Mouse (Mus musculus) heart, embryonic 14.5 days (tissue): ENCODE data around the gene Kcmf1. TPM values are rescaled to one million over a fixed set of nuclear protein-coding genes. Genes with fewer than 3 reads are reported as not detected.

ENCODE experiments used
- ATAC-seq: fragments of 200-750 bp; cut with Nextera tagmentation; 2 replicates; pipeline ENCODE4 v1.8.0; 2017; ENCODE audit warnings: low read depth, moderate TSS enrichment; ENCODE audit not compliant: insufficient number of reproducible peaks, insufficient read depth, low FRiP score
- H3K27ac ChIP-seq, 2 experiments: fragments of 200-500 bp in 1 of 2; fragments of 300-500 bp in 1 of 2; sonication (generic) in 1 of 2; replicated peaks in 1 of 2; 2 replicates each; pipeline ENCODE4 v1.5.1; 2012 to 2014; ENCODE audit warnings: low read depth in 2 of 2, low read length in 2 of 2, control low read depth in 1 of 2, mild to moderate bottlenecking in 1 of 2, mixed read lengths in 1 of 2; ENCODE audit not compliant: control insufficient read depth in 1 of 2, insufficient read depth in 1 of 2
- H3K27me3 ChIP-seq: fragments of 300-500 bp; sonication (generic); 2 replicates; pipeline ENCODE4 v1.6.1; 2014; ENCODE audit warnings: mild to moderate bottlenecking, low read length, control low read depth; ENCODE audit not compliant: control insufficient read depth, insufficient read depth
- H3K36me3 ChIP-seq: fragments of 300-500 bp; sonication (generic); 2 replicates; pipeline ENCODE4 v1.6.1; 2014; ENCODE audit warnings: mild to moderate bottlenecking, control low read depth, low read length, mixed read lengths; ENCODE audit not compliant: control insufficient read depth, insufficient read depth
- H3K4me1 ChIP-seq, 2 experiments: fragments of 200-500 bp in 1 of 2; fragments of 300-500 bp in 1 of 2; sonication (generic) in 1 of 2; 2 replicates each; pipeline ENCODE4 v1.6.1; 2012 to 2014; ENCODE audit warnings: low read length in 2 of 2, control low read depth in 1 of 2, mixed read lengths in 1 of 2; ENCODE audit not compliant: control insufficient read depth in 2 of 2, insufficient read depth in 2 of 2
- H3K4me2 ChIP-seq: fragments of 300-500 bp; sonication (generic); 2 replicates; pipeline ENCODE4 v1.6.1; 2014; ENCODE audit warnings: mild to moderate bottlenecking, low read length
- H3K4me3 ChIP-seq, 2 experiments: fragments of 200-500 bp in 1 of 2; fragments of 300-500 bp in 1 of 2; sonication (generic) in 1 of 2; 2 replicates each; pipeline ENCODE4 v1.5.1; 2012 to 2014; ENCODE audit warnings: low read length in 2 of 2, mild to moderate bottlenecking in 2 of 2, control low read depth in 1 of 2, low read depth in 1 of 2, moderate library complexity in 1 of 2; ENCODE audit not compliant: control insufficient read depth in 1 of 2, insufficient read depth in 1 of 2
- H3K9ac ChIP-seq: fragments of 300-500 bp; sonication (generic); 2 replicates; pipeline ENCODE4 v1.6.1; 2014; ENCODE audit warnings: mild to moderate bottlenecking, low read length
- H3K9me3 ChIP-seq: fragments of 300-500 bp; sonication (generic); 2 replicates; pipeline ENCODE4 v1.6.1; 2016; ENCODE audit warnings: low read length, control low read depth; ENCODE audit not compliant: control insufficient read depth
- WGBS: fragments of 180-500 bp; shearing (Covaris S2); extraction: QIAGEN DNeasy Blood & Tissue Kit; methylation state at CpG from one replicate; pipeline ENCODE4 v1.1.7; 2014; 5-methylcytosine and 5-hydroxymethylcytosine counted together
- polyA plus RNA-seq: library from polyadenylated mRNA; unstranded; fragments of >200 nt; fragmentation: Nextera tagmentation; extraction: Ambion mirVana; gene quantifications from 2 replicates; pipeline ENCODE4 v1.2.1, GENCODE M21; 2014

Gene Kcmf1
- polyA plus RNA-seq, 1 experiment from 2014 or later = 62.5 TPM

DNA sequence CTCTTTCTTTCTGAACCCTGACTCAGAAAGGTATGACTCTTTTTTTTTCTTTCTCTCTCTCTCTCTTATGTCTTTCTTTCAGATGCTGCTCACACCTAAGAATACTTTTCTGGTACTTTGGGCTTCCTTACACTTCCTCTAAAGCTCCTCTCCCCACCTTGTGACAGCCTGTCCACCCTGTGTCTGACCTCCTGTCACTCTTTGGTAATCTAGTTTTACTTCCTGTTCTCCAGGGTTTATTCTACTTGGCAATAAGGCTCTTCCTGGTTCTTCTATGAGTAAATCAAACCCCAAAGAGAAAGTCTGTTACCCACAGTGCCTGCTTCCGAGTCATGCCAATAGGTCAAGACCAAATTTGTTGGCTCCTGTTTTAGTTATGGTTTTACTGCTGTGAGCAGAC is 33.2 kb upstream of the Kcmf1 start:
- Histone ChIP-seq H3K9me3 (no peaks in the 10 kb centered on the region), H3K4me2 (no peak overlapping the region), H3K36me3 (no peaks in the 10 kb centered on the region), H3K4me1 (no peaks in the 10 kb centered on the region), H3K27me3 (no peaks in the 10 kb centered on the region), H3K9ac (no peak overlapping the region), H3K4me3 (no peak overlapping the region), H3K27ac (no peak overlapping the region)
- no peak for ATAC-seq
- 88% methylated on average over 1 of the region's 1 CpGs for WGBS

- no peaks in the 10 kb centered on the region for H3K27me3 ChIP-seq
- peaks cover 7% of the 10 kb centered on the region in 2 experiments for H3K4me1 ChIP-seq
- ATAC-seq = no peak
- no peaks in the 10 kb centered on the region for H3K9me3 ChIP-seq
- no peak overlapping the region for H3K27ac ChIP-seq
- no peaks in the 10 kb centered on the region for H3K36me3 ChIP-seq
- H3K4me3 ChIP-seq = no peak overlapping the region
- no peak overlapping the region for H3K4me2 ChIP-seq
- H3K9ac ChIP-seq = no peak overlapping the region
- WGBS = 67% methylated on average over 3 of the region's 3 CpGs
These were observed 31.8 kb upstream of the Kcmf1 start for GRCm38 (mm10) chr6:72931533-72931932.

DNA sequence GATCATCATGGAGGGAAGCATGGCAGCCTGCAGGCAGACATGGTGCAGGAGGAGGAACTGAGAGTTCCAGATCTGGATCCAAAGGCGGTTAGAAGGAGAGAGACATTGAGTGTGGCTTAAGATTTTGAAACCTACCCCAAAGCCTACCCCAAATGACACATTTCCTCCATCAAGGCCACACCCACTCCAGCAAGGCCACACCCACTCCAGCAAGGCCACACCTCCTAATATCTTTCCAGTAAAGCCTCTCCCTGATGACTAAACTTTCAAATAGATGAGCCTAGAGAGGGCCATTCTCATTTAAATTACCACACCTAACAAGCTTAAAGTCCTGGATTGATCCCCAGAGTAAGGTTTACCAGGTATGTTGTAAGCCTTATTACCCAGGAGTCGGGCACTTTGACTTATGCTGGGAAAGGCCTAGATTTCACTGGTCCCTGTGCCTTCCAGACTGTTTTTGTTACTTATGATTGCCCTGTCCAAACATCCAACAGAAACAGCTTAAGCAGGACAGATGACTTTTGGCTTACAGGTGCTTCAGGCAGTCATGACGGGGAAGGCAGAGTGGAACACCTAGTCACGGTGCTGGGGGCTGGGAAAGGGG is 30.1 kb upstream of the Kcmf1 start:
- Histone ChIP-seq H3K36me3 (no peaks in the 10 kb centered on the region), H3K9ac (no peak overlapping the region), H3K9me3 (no peaks in the 10 kb centered on the region), H3K27ac (no peak overlapping the region), H3K27me3 (no peaks in the 10 kb centered on the region), H3K4me1 (peaks cover 8 to 9% of the 10 kb centered on the region in 2 experiments), H3K4me2 (no peak overlapping the region), H3K4me3 (no peak overlapping the region)
- WGBS = 82% methylated on average over 4 of the region's 4 CpGs
- no peak for ATAC-seq

- Histone ChIP-seq H3K27me3 (no peaks in the 10 kb centered on the region), H3K4me1 (peaks cover 8 to 9% of the 10 kb centered on the region in 2 experiments), H3K36me3 (no peaks in the 10 kb centered on the region), H3K9me3 (no peaks in the 10 kb centered on the region), H3K4me2 (peak overlapping the region; percentile 37), H3K27ac (peak overlapping the region; percentile 68 to 81), H3K4me3 (no peak overlapping the region), H3K9ac (no peak overlapping the region)
- peak; percentile 81 for ATAC-seq
- 11% methylated on average over 9 of the region's 9 CpGs for WGBS
These were observed 27.1 kb upstream of the Kcmf1 start for GRCm38 (mm10) chr6:72926755-72927482.

GRCm38 (mm10) chr6:72926031-72926430 is 26.3 kb upstream of the Kcmf1 start:
- no peak overlapping the region for H3K9ac ChIP-seq
- no peak overlapping the region for H3K4me2 ChIP-seq
- H3K36me3 ChIP-seq = no peaks in the 10 kb centered on the region
- no peaks in the 10 kb centered on the region for H3K9me3 ChIP-seq
- H3K4me1 ChIP-seq = peaks cover 8 to 9% of the 10 kb centered on the region in 2 experiments
- H3K27me3 ChIP-seq = no peaks in the 10 kb centered on the region
- 83% methylated on average over 4 of the region's 4 CpGs for WGBS
- ATAC-seq = no peak
- H3K27ac ChIP-seq = peak overlapping the region in 1 of 2 experiments; percentile 81; a peak in 2 of 4 replicates
- no peak overlapping the region for H3K4me3 ChIP-seq

GRCm38 (mm10) chr6:72923381-72923780 is 23.6 kb upstream of the Kcmf1 start:
- H3K4me3 ChIP-seq = no peak overlapping the region
- no peak overlapping the region for H3K9ac ChIP-seq
- no peaks in the 10 kb centered on the region for H3K36me3 ChIP-seq
- H3K4me1 ChIP-seq = peaks cover 8 to 9% of the 10 kb centered on the region in 2 experiments
- 79% methylated on average over 8 of the region's 8 CpGs for WGBS
- H3K27me3 ChIP-seq = no peaks in the 10 kb centered on the region
- H3K4me2 ChIP-seq = no peak overlapping the region
- no peak overlapping the region for H3K27ac ChIP-seq
- ATAC-seq = no peak
- no peaks in the 10 kb centered on the region for H3K9me3 ChIP-seq

- no peaks in the 10 kb centered on the region for H3K36me3 ChIP-seq
- no peaks in the 10 kb centered on the region for H3K27me3 ChIP-seq
- no peak overlapping the region for H3K9ac ChIP-seq
- H3K27ac ChIP-seq = no peak overlapping the region
- H3K4me3 ChIP-seq = no peak overlapping the region
- no peak overlapping the region for H3K4me2 ChIP-seq
- H3K4me1 ChIP-seq = no peaks in the 10 kb centered on the region
- no peaks in the 10 kb centered on the region for H3K9me3 ChIP-seq
- WGBS = 80% methylated on average over 3 of the region's 3 CpGs
- no peak for ATAC-seq
These were observed 21.3 kb upstream of the Kcmf1 start for GRCm38 (mm10) chr6:72921081-72921480.
